Mouse (Mus musculus) c-Kit-positive CD71-positive TER-119-positive erythroid progenitor cells, embryonic 14.5 days (primary cell): ENCODE measurements around the gene Twsg1.

Experiments
- DNase-seq: peaks from one replicate; pipeline ENCODE4 v3.0.0-alpha.2; 2013; ENCODE audit warnings: low spot score

Gene Twsg1

GRCm38 (mm10) chr17:65931525-65931924 lies 19.5 kb downstream of the Twsg1 start:
- no peak for DNase-seq

- DNase-seq, result no peak
Measured at GRCm38 (mm10) chr17:65930960-65931359, 20.1 kb downstream of the Twsg1 start.

GRCm38 (mm10) chr17:65930158-65930826 lies 20.7 kb downstream of the Twsg1 start:
- DNase-seq, result no peak

- DNase-seq, result no peak
Measured at GRCm38 (mm10) chr17:65929319-65929978, 21.6 kb downstream of the Twsg1 start.

GRCm38 (mm10) chr17:65927077-65927476 lies 23.9 kb downstream of the Twsg1 start:
- DNase-seq, result no peak

GRCm38 (mm10) chr17:65924218-65924617 lies 26.8 kb downstream of the Twsg1 start:
- DNase-seq, result no peak

GRCm38 (mm10) chr17:65921975-65922374 lies 29.1 kb downstream of the Twsg1 start:
- DNase-seq, result no peak

GRCm38 (mm10) chr17:65919235-65919634 lies 31.8 kb downstream of the Twsg1 start:
- DNase-seq, result peak; percentile 55

- DNase-seq, result no peak
Measured at GRCm38 (mm10) chr17:65916135-65916668, 34.8 kb downstream of the Twsg1 start.

- DNase-seq, result no peak
Measured at GRCm38 (mm10) chr17:65914083-65914482, 36.9 kb downstream of the Twsg1 start.

- DNase-seq, result no peak
Measured at GRCm38 (mm10) chr17:65912202-65912601, 38.8 kb downstream of the Twsg1 start.

- DNase-seq, result no peak
Measured at GRCm38 (mm10) chr17:65911285-65912069, 39.5 kb downstream of the Twsg1 start.

GRCm38 (mm10) chr17:65908270-65908669 lies 42.8 kb downstream of the Twsg1 start:
- DNase-seq, result no peak

- DNase-seq, result no peak
Measured at GRCm38 (mm10) chr17:65906895-65907401, 44.1 kb downstream of the Twsg1 start.

GRCm38 (mm10) chr17:65906313-65906894 lies 44.6 kb downstream of the Twsg1 start:
- DNase-seq, result no peak

GRCm38 (mm10) chr17:65905241-65905640 lies 45.8 kb downstream of the Twsg1 start:
- DNase-seq, result no peak

- DNase-seq, result no peak
Measured at GRCm38 (mm10) chr17:65903826-65904225, 47.2 kb downstream of the Twsg1 start.

GRCm38 (mm10) chr17:65903011-65903410 lies 48.0 kb downstream of the Twsg1 start:
- no peak for DNase-seq

- no peak for DNase-seq
Measured at GRCm38 (mm10) chr17:65902281-65902680, 48.7 kb downstream of the Twsg1 start.

- DNase-seq, result no peak
Measured at GRCm38 (mm10) chr17:65896016-65896415, 55.0 kb downstream of the Twsg1 start.

GRCm38 (mm10) chr17:65889476-65889875 lies 61.5 kb downstream of the Twsg1 start:
- DNase-seq, result no peak

- no peak for DNase-seq
Measured at GRCm38 (mm10) chr17:65886571-65886970, 64.5 kb downstream of the Twsg1 start.
